Mouse (Mus musculus) E14TG2a.4 (cell line): ENCODE measurements at regions not wholly inside any gene's neighbourhood (a gene's known extent, or its start where the extent isn't known, plus 50 kb on each side); places are given as distances from the start of the nearest gene placed in this dataset.

ENCODE experiments used
- H3K27me3 ChIP-seq: 2 replicates; pipeline ENCODE4 v1.6.1; 2014; ENCODE audit warnings: low read length, control low read depth; ENCODE audit not compliant: insufficient read depth
- H3K36me3 ChIP-seq: 2 replicates; pipeline ENCODE4 v1.6.1; 2014; ENCODE audit warnings: low read length, control low read depth; ENCODE audit not compliant: insufficient read depth
- H3K4me1 ChIP-seq: replicated peaks from 2 replicates; pipeline ENCODE4 v1.6.1; 2014; ENCODE audit warnings: low read depth, low read length, control low read depth
- H3K4me3 ChIP-seq: replicated peaks from 2 replicates; pipeline ENCODE4 v1.5.1; 2014; ENCODE audit warnings: mild to moderate bottlenecking, low read length
- H3K9me3 ChIP-seq: 2 replicates; pipeline ENCODE4 v1.6.1; 2014; ENCODE audit warnings: low read length, control low read depth
- CTCF ChIP-seq: conservative IDR thresholded peaks from 2 replicates; pipeline ENCODE4 v1.5.1; 2014; ENCODE audit warnings: low read length
- NANOG ChIP-seq: IDR thresholded peaks from 2 replicates; pipeline ENCODE4 v1.6.1; 2014; ENCODE audit warnings: borderline replicate concordance, low read length, mixed read lengths
- POU5F1 ChIP-seq: IDR thresholded peaks from 2 replicates; pipeline ENCODE4 v1.6.1; 2014; ENCODE audit warnings: low read length, borderline replicate concordance

DNA sequence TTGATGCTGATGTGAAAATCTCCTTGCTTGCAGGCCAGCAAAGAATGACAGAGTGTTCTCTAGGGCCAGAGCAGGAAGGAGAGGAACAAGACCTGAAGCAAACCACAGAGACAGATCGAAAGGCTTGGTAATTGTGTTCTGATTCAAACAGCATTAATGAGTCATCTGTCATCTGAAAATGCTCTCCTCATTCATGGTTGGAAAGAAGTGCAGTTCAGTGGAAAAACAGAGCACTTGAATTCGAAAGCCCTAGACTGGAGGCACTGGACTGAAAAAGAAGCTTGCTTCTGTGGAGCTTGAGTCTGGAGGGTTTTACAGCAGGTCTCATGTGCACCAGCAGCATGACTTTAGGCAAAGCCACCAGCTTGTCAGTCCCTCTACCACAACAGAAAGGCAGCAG, 374.3 kb upstream of the B430305J03Rik start:
- no peaks in the 10 kb centered on the region for H3K9me3 ChIP-seq
- TF ChIP-seq CTCF (no peak), NANOG (no peak), POU5F1 (no peak)
- no peak overlapping the region for H3K4me3 ChIP-seq
- no peaks in the 10 kb centered on the region for H3K27me3 ChIP-seq
- no peaks in the 10 kb centered on the region for H3K36me3 ChIP-seq
- H3K4me1 ChIP-seq: no peaks in the 10 kb centered on the region

DNA sequence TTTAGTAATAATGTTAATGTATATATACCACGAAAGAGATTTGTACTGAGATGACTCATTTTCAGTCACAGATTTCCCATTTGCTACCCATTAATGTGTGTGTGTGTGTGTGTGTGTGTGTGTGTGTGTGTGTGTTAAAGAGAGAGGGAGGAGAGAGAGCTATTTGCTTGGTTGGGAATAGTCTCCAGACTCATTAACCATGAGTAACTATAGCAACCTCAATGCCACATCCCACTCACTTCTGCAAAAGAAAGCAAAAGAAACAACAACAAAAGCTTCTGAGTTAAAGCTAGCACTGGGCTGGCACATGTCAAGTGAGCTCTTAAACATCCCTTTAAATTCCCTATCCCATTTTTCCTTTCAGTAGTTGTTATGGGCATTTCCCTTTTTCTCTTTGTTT, 372.8 kb upstream of the B430305J03Rik start:
- H3K9me3 ChIP-seq: no peaks in the 10 kb centered on the region
- no peak overlapping the region for H3K4me3 ChIP-seq
- no peaks in the 10 kb centered on the region for H3K27me3 ChIP-seq
- H3K4me1 ChIP-seq: no peaks in the 10 kb centered on the region
- TF ChIP-seq POU5F1: no peak
- TF ChIP-seq CTCF: no peak
- TF ChIP-seq NANOG: no peak
- no peaks in the 10 kb centered on the region for H3K36me3 ChIP-seq

DNA sequence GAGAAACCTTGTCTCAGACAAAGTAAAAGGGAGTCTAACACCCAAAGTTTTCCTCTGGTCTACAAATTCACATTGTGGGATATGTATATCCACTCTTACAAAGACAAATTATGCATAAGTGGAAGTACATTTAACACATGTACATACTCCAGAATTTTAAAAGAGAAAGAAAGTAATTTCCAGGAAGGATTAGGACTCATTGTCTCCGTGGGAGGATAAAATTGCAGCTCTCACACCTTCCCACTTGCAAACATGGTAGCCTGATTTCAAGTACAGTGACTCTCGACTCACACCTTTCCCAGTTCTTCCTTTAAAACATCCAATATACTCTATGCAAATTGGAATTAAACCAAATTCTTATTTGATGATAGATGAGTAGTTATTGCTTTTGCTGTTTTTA, 351.0 kb upstream of the B430305J03Rik start:
- Histone ChIP-seq H3K4me3 (no peak overlapping the region), H3K27me3 (no peaks in the 10 kb centered on the region), H3K36me3 (no peaks in the 10 kb centered on the region), H3K9me3 (no peaks in the 10 kb centered on the region), H3K4me1 (no peaks in the 10 kb centered on the region)
- TF ChIP-seq CTCF (no peak), POU5F1 (no peak), NANOG (no peak)

DNA sequence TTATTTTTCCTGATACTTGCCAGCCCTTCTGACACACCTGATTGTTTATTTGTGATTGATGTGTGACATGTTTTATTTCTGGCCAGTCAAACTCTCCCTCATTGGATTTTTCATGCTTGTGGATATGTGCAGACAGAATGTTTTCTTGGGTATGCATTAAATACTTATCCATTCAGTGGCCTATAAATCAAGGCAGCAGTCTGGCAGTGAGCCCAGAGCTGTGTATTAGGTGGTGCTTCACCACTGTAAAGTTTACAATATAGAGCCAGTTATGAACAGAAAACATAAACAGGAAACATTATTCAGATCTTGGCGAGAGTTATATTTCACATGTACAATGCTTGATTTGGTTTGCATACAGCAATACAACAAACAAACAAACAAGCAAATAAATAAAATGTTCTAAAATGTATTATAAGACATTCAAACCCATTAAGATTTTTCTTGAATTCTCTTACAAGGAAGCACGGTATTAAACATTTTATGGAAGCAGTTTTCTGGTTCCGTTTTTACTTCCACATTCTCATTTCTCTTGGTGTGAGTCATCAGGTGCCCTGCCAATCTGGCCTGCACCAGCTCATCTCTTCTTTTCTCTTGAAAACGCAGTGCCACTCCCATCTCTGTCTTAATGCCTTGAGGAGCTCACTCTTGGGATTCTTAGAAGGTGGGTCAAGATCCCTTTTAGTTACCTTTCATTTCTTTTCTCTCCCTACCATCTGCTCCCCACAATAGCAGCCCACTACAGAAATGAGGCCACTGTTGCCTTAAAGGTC, 322.4 kb upstream of the B430305J03Rik start:
- H3K4me3 ChIP-seq: no peak overlapping the region
- H3K9me3 ChIP-seq: no peaks in the 10 kb centered on the region
- no peaks in the 10 kb centered on the region for H3K4me1 ChIP-seq
- TF ChIP-seq NANOG (no peak), POU5F1 (no peak), CTCF (no peak)
- H3K27me3 ChIP-seq: no peaks in the 10 kb centered on the region
- H3K36me3 ChIP-seq: no peaks in the 10 kb centered on the region

DNA sequence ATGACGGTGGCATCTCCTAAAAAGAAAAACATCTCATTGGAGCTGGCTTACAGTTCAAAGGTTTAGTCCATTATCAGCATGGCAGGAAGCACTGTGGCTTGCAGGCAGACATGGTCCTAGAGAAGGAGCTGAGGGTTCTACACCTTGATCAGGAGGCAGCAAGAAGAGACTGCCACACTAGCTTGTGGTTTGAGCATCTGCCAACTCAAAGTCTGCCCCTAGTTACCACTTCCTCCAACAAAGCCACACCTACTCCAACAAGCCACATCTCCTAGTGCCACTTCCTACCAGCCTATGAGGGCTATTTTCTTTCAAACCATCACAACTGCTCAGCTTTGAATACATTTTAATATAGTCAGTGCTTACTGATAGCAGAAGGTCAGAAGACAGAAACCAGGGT, 305.1 kb upstream of the B430305J03Rik start:
- TF ChIP-seq CTCF: no peak
- TF ChIP-seq NANOG: no peak
- TF ChIP-seq POU5F1: no peak
- H3K4me1 ChIP-seq: no peaks in the 10 kb centered on the region
- no peaks in the 10 kb centered on the region for H3K9me3 ChIP-seq
- no peak overlapping the region for H3K4me3 ChIP-seq
- H3K27me3 ChIP-seq: no peaks in the 10 kb centered on the region
- H3K36me3 ChIP-seq: no peaks in the 10 kb centered on the region

DNA sequence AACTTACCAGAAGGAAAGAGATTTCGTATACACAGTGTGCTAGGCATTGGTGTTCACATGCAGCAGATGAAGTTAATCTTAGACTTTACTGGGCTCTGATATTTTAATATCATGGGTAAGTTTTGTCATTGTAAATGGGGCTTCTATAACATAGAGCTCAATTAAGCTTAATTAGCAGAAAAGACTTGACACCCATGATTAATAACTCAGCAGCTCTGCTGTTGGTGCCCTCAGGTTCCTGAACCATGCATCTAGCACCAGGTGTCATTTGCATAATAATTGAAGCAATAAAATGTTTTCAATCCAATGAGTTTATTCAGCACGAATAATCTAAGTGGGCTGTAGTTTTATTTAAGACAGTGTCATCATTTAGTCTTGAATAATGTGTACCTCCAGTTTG, 290.4 kb upstream of the B430305J03Rik start:
- Histone ChIP-seq H3K9me3 (no peaks in the 10 kb centered on the region), H3K27me3 (no peaks in the 10 kb centered on the region), H3K4me1 (no peaks in the 10 kb centered on the region), H3K36me3 (no peaks in the 10 kb centered on the region), H3K4me3 (no peak overlapping the region)
- no peak for TF ChIP-seq POU5F1
- no peak for TF ChIP-seq CTCF
- no peak for TF ChIP-seq NANOG

DNA sequence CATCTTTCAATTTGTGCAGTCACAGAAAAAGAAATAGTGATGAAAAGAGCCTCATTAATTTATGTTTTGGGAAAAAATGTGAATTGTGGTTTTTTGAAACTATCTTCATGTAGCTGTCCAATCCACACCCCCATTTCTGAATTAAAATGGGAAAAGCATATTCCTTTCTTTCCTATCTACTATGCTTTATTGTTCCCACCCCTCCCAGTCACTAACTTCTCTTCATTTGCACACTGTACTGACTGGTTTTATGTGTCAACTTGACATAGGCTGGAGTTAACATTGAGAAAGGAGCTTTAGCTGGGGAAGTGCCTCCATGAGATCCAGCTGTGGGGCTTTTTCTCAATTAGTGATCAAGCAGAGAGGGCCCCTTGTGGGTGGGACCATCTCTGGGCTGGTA, 262.8 kb upstream of the B430305J03Rik start:
- no peaks in the 10 kb centered on the region for H3K27me3 ChIP-seq
- TF ChIP-seq NANOG (no peak), POU5F1 (no peak), CTCF (no peak)
- H3K4me3 ChIP-seq: no peak overlapping the region
- no peaks in the 10 kb centered on the region for H3K36me3 ChIP-seq
- H3K9me3 ChIP-seq: no peaks in the 10 kb centered on the region
- no peaks in the 10 kb centered on the region for H3K4me1 ChIP-seq

DNA sequence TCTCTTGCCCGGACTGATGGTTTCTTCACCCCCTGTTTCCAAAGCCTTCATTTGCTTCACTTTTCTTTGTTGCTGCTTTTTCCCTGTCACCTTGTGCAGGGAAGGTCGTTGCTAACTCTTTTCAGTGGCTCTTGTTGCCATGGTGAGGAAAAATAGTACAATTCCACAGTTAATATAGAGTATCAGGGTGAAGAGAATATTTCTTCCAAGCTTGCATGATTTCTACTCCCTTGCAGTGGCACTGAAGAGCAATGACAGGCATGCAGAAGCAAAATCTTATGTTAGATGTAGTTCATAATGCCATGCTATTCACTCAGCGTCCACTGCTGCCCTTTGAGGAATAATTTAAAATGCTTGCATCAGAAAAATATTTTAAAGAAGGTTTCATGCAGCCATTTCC, 262.3 kb upstream of the B430305J03Rik start:
- H3K9me3 ChIP-seq: no peaks in the 10 kb centered on the region
- H3K4me3 ChIP-seq: no peak overlapping the region
- TF ChIP-seq CTCF (no peak), NANOG (no peak), POU5F1 (no peak)
- H3K27me3 ChIP-seq: no peaks in the 10 kb centered on the region
- H3K4me1 ChIP-seq: no peaks in the 10 kb centered on the region
- no peaks in the 10 kb centered on the region for H3K36me3 ChIP-seq

DNA sequence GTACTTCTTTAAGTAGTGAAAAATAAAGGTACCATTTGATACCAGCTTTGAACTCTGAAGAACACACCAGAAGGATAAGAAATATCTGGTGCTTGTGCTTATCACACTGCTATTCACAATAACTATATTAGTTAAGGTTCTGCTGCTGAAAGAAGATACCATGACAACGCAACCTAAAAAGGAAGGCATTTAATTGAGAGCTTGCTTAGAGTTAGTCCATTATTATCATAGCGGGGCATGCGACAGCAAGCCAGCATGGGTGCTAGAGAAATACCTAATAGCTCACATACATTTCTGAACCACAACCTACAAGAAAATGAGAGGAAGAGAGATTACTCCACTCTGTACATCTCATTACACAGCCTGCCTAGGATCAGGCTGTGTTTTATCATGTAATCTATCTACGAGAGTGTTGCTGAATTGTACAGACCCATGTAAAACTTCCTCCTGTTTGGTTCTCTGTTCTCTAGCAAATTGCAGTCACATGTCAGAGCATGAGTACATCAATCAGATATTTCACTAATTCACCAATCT, 258.3 kb upstream of the B430305J03Rik start:
- no peaks in the 10 kb centered on the region for H3K4me1 ChIP-seq
- no peaks in the 10 kb centered on the region for H3K9me3 ChIP-seq
- H3K27me3 ChIP-seq: no peaks in the 10 kb centered on the region
- H3K36me3 ChIP-seq: no peaks in the 10 kb centered on the region
- no peak overlapping the region for H3K4me3 ChIP-seq
- TF ChIP-seq POU5F1 (no peak), NANOG (no peak), CTCF (no peak)
